Mouse (Mus musculus): ENCODE results near the gene Tex33. TPM values are rescaled to one million over a fixed set of nuclear protein-coding genes. Genes with fewer than 3 reads are reported as not detected.
"Not testable (repeated sequence)": the region's sequence is repeated elsewhere in the genome, so short reads cannot be mapped to it uniquely, and the experiment has no call there.

Gene Tex33
- polyA plus RNA-seq, 1 experiment from 2014 or later, result not detected

- H3K27me3 ChIP-seq, result peaks cover 12% of the 10 kb centered on the region
- no peak for ATAC-seq
- ChIA-PET CTCF (interaction anchor here (0.6 to 2.1 kb wide), 9 partner anchors 9 to 99 kb away, joined by 3 to 18 read pairs (median 4); no protein-coding TSS in a partner anchor), POLR2A (no interaction called here)
- no peak for DNase-seq (ENCODE audit: low read depth, low spot score)
- in situ Hi-C loops (cut with MboI; ENCODE audit: low pct_unique_long_range_greater_than_20kb), result loop anchor here (5.0 to 25.0 kb wide), 2 partner anchors 192 to 368 kb away; no protein-coding TSS in a partner anchor
- peak; percentile 95 for TF ChIP-seq CTCF (IDR thresholded peaks at IDR 0.05)
Observed at GRCm38 (mm10) chr15:78354958-78355357, 40.8 kb downstream of the Tex33 start.

GRCm38 (mm10) chr15:78351586-78352165 lies 44.0 kb downstream of the Tex33 start:
- CTCF ChIA-PET, result no interaction called here
- no peak for TF ChIP-seq CTCF (IDR thresholded peaks at IDR 0.05)
- DNase-seq (ENCODE audit: low read depth, low spot score) (no peak), ATAC-seq (no peak)
- POLR2A ChIA-PET, result no interaction called here
- in situ Hi-C loops (cut with MboI; ENCODE audit: low pct_unique_long_range_greater_than_20kb), result loop anchor here (5.0 to 25.0 kb wide), 2 partner anchors 196 to 364 kb away; no protein-coding TSS in a partner anchor
- H3K27me3 ChIP-seq, result peaks cover 14% of the 10 kb centered on the region

GRCm38 (mm10) chr15:78344567-78344966 lies 51.1 kb downstream of the Tex33 start:
- ChIA-PET POLR2A (no interaction called here), CTCF (interaction anchor here (1.1 to 1.4 kb wide), 2 partner anchors 24 to 77 kb away, joined by 3 read pairs; no protein-coding TSS in a partner anchor)
- H3K27me3 ChIP-seq, result peaks cover 7% of the 10 kb centered on the region
- ATAC-seq, result no peak
- no peak for DNase-seq (ENCODE audit: low read depth, low spot score)
- in situ Hi-C loops (cut with MboI; ENCODE audit: low pct_unique_long_range_greater_than_20kb), result no loop called here
- TF ChIP-seq CTCF (IDR thresholded peaks at IDR 0.05), result no peak

- peaks cover 10% of the 10 kb centered on the region for H3K27me3 ChIP-seq
- no peak for TF ChIP-seq CTCF (IDR thresholded peaks at IDR 0.05)
- no peak for ATAC-seq
- ChIA-PET POLR2A (no interaction called here), CTCF (interaction anchor here (0.8 to 2.2 kb wide), 3 partner anchors 23 to 104 kb away, joined by 3 to 6 read pairs (median 3); no protein-coding TSS in a partner anchor)
- no peak for DNase-seq (ENCODE audit: low read depth, low spot score)
- in situ Hi-C loops (cut with MboI; ENCODE audit: low pct_unique_long_range_greater_than_20kb), result no loop called here
Observed at GRCm38 (mm10) chr15:78343683-78344082, 52.0 kb downstream of the Tex33 start.

GRCm38 (mm10) chr15:78340919-78341318 lies 54.8 kb downstream of the Tex33 start:
- in situ Hi-C loops (cut with MboI; ENCODE audit: low pct_unique_long_range_greater_than_20kb); DNase-seq (ENCODE audit: low read depth, low spot score); ATAC-seq; POLR2A ChIA-PET: not testable (repeated sequence)
- CTCF ChIA-PET, result interaction anchor here (0.9 to 1.4 kb wide), 2 partner anchors 83 to 89 kb away, joined by 3 to 4 read pairs; no protein-coding TSS in a partner anchor
- H3K27me3 ChIP-seq, result peaks cover 13% of the 10 kb centered on the region

- H3K27me3 ChIP-seq, result peaks cover 13% of the 10 kb centered on the region
- ATAC-seq (peak; percentile 61), DNase-seq (ENCODE audit: low read depth, low spot score) (peak; percentile 27)
- ChIA-PET POLR2A (interaction anchor here (0.6 kb wide), 1 partner anchor 362 kb away, joined by 5 read pairs; no protein-coding TSS in a partner anchor), CTCF (interaction anchor here (0.8 to 1.5 kb wide), 5 partner anchors 14 to 100 kb away, joined by 3 to 5 read pairs (median 3); no protein-coding TSS in a partner anchor)
- TF ChIP-seq CTCF (IDR thresholded peaks at IDR 0.05), result peak; percentile 97
- in situ Hi-C loops (cut with MboI; ENCODE audit: low pct_unique_long_range_greater_than_20kb), result loop anchor here (5.0 kb wide), 1 partner anchor 83 kb away; no protein-coding TSS in a partner anchor
Observed at GRCm38 (mm10) chr15:78339627-78340423, 55.9 kb downstream of the Tex33 start.

GRCm38 (mm10) chr15:78334380-78334779 lies 61.3 kb downstream of the Tex33 start:
- CTCF ChIA-PET, result no interaction called here
- ATAC-seq (no peak), DNase-seq (ENCODE audit: low read depth, low spot score) (no peak)
- in situ Hi-C loops (cut with MboI; ENCODE audit: low pct_unique_long_range_greater_than_20kb), result no loop called here
- no peak for TF ChIP-seq CTCF (IDR thresholded peaks at IDR 0.05)
- H3K27me3 ChIP-seq, result peaks cover 5% of the 10 kb centered on the region
- POLR2A ChIA-PET, result no interaction called here

GRCm38 (mm10) chr15:78332981-78333380 lies 62.7 kb downstream of the Tex33 start:
- ATAC-seq, result no peak
- H3K27me3 ChIP-seq, result no peaks in the 10 kb centered on the region
- ChIA-PET CTCF (interaction anchor here (1.6 kb wide), 1 partner anchor 12 kb away, joined by 4 read pairs; no protein-coding TSS in a partner anchor), POLR2A (no interaction called here)
- no peak for DNase-seq (ENCODE audit: low read depth, low spot score)
- TF ChIP-seq CTCF (IDR thresholded peaks at IDR 0.05), result no peak
- in situ Hi-C loops (cut with MboI; ENCODE audit: low pct_unique_long_range_greater_than_20kb), result no loop called here

- in situ Hi-C loops (cut with MboI; ENCODE audit: low pct_unique_long_range_greater_than_20kb), result no loop called here
- no peak for ATAC-seq
- DNase-seq (ENCODE audit: low read depth, low spot score), result peak; percentile 25
- TF ChIP-seq CTCF (IDR thresholded peaks at IDR 0.05), result no peak
- H3K27me3 ChIP-seq, result no peaks in the 10 kb centered on the region
- ChIA-PET POLR2A (no interaction called here), CTCF (no interaction called here)
Observed at GRCm38 (mm10) chr15:78331523-78332340, 64.0 kb downstream of the Tex33 start.

- DNase-seq (ENCODE audit: low read depth, low spot score) (peak; percentile 63), ATAC-seq (no peak)
- peaks cover 5% of the 10 kb centered on the region for H3K27me3 ChIP-seq
- ChIA-PET CTCF (no interaction called here), POLR2A (no interaction called here)
- no peak for TF ChIP-seq CTCF (IDR thresholded peaks at IDR 0.05)
- in situ Hi-C loops (cut with MboI; ENCODE audit: low pct_unique_long_range_greater_than_20kb), result no loop called here
Observed at GRCm38 (mm10) chr15:78330706-78331105, 65.0 kb downstream of the Tex33 start.

- POLR2A ChIA-PET; H3K27me3 ChIP-seq; DNase-seq (ENCODE audit: low read depth, low spot score); ATAC-seq; CTCF ChIA-PET; in situ Hi-C loops (cut with MboI; ENCODE audit: low pct_unique_long_range_greater_than_20kb): not testable (repeated sequence)
Observed at GRCm38 (mm10) chr15:78329972-78330371, 65.7 kb downstream of the Tex33 start.

Data from Patski (cell line).